In genomic region chr13:80901432-80901831, GRCm38 (mm10) we compare ENCODE assay signal across 11 mouse cellular contexts. TPM values are rescaled to one million over a fixed set of nuclear protein-coding genes. Genes with fewer than 3 reads are reported as not detected.
DNase-seq lines count a peak whose midpoint lies in the region.
"Had no signal": no experiment of that assay in that cellular context is flagged by ENCODE, and none has a peak within 500 bp of the region (broad histone marks: within the 10 kb centered on the region; RNA-seq: fewer than 3 reads in every experiment).

No protein-coding gene starts in this region.

- peak; percentile 29 for DNase-seq in adrenal gland, postnatal 10 days
- DNase-seq in adrenal gland, postnatal 14 days = no peak
- peak; percentile 21 to 64 for DNase-seq in cerebellum, postnatal 25 days
- no peak for DNase-seq in cerebellum, adult 11-12 months
- DNase-seq in gastrocnemius, postnatal 10 days = peak; percentile 14
- no peak for DNase-seq in natural killer cell, adult 2 months (ENCODE audit: low spot score in 2 of 2)
- DNase-seq in heart, postnatal 10 days = no peak
- DNase-seq: adrenal gland, adult 8-10 months; B cell, adult 2 months; cerebellum, adult 8-10 months; kidney, adult 18-20 months had no signal

- intact Hi-C loops in heart, postnatal 10 days (cut with DNase I) = no loop called here

RNA-seq across cellular contexts. Expression of gene Arrdc3, which starts 18.2 kb away (rescaled TPM):
- 100 to 1,000 TPM in 1 of 2 experiments, 10 to 100 TPM in 1; 96.7 to 109 TPM for total RNA-seq in adrenal gland, postnatal 10 days (2021)
- total RNA-seq in adrenal gland, postnatal 14 days (2021) = 107 and 117 TPM in 2 replicates
- total RNA-seq in gastrocnemius, postnatal 10 days (2021) = 10 to 100 TPM; 39.3 to 63.3 TPM
- 10 to 100 TPM; 44.7 to 51.3 TPM for total RNA-seq in heart, postnatal 10 days (2021)

Comparison
In these comparisons a context has a peak if more than half of its experiments do, and no peak if none do; other contexts are left out.
1. DNase-seq: peak in adrenal gland, postnatal 10 days (single experiment), cerebellum, postnatal 25 days (2 of 2) and gastrocnemius, postnatal 10 days (single experiment); none in adrenal gland, postnatal 14 days (single experiment), cerebellum, adult 11-12 months (single experiment), natural killer cell, adult 2 months (0 of 2) and heart, postnatal 10 days (0 of 2).